Mouse (Mus musculus) thymus, adult 2 months (tissue): ENCODE measurements around the gene Lrch2. TPM values are rescaled to one million over a fixed set of nuclear protein-coding genes. Genes with fewer than 3 reads are reported as not detected.
A peak's percentile ranks its signal among the peaks of the same experiment; 100 is the strongest.
"Not testable (repeated sequence)": the region's sequence is repeated elsewhere in the genome, so short reads cannot be mapped to it uniquely, and the experiment has no call there.

Experiments used
- DNase-seq: peaks from one replicate; pipeline ENCODE4 v3.0.0; 2021
- H3K27ac ChIP-seq: fragments of 200-500 bp; 2 replicates; pipeline ENCODE4 v1.5.1; 2012; ENCODE audit warnings: low read length, control low read depth; ENCODE audit not compliant: control insufficient read depth, insufficient read depth
- H3K27me3 ChIP-seq: fragments of 200-500 bp; 2 replicates; pipeline ENCODE4 v1.6.1; 2012; ENCODE audit warnings: mild to moderate bottlenecking, low read length, moderate library complexity, mixed read lengths; ENCODE audit not compliant: control insufficient read depth, insufficient read depth
- H3K36me3 ChIP-seq: fragments of 200-500 bp; 2 replicates; pipeline ENCODE4 v1.6.1; 2012; ENCODE audit warnings: mild to moderate bottlenecking, low read length, moderate library complexity; ENCODE audit not compliant: control insufficient read depth, insufficient read depth
- H3K4me1 ChIP-seq: fragments of 200-500 bp; replicated peaks from 2 replicates; pipeline ENCODE4 v1.6.1; 2012; ENCODE audit warnings: low read length; ENCODE audit not compliant: control insufficient read depth, insufficient read depth
- H3K4me3 ChIP-seq: fragments of 200-500 bp; 2 replicates; pipeline ENCODE4 v1.5.1; 2012; ENCODE audit warnings: mild to moderate bottlenecking, low read length, control low read depth, moderate library complexity; ENCODE audit not compliant: control insufficient read depth, insufficient read depth
- CTCF ChIP-seq: fragments of 200-500 bp; IDR thresholded peaks from 2 replicates; pipeline ENCODE4 v1.5.1; 2012; ENCODE audit warnings: mild to moderate bottlenecking, control low read depth, low read length, moderate library complexity, borderline replicate concordance; ENCODE audit not compliant: control insufficient read depth, poor library complexity, insufficient read depth; ENCODE audit errors: extremely low read depth
- POLR2A ChIP-seq: fragments of 200-500 bp; IDR thresholded peaks from 2 replicates; pipeline ENCODE4 v1.6.1; 2012; ENCODE audit warnings: mild to moderate bottlenecking, low read length, control low read depth, moderate library complexity; ENCODE audit not compliant: control insufficient read depth, poor library complexity, insufficient read depth; ENCODE audit errors: extremely low read depth
- WGBS: fragments of 180-500 bp; shearing (Covaris S2); methylation state at CpG from one replicate; pipeline ENCODE4 v1.1.7; 2018; 5-methylcytosine and 5-hydroxymethylcytosine counted together
- polyA plus RNA-seq: library from polyadenylated mRNA; depleted of rRNA; stranded (reverse); fragments of >200 nt; gene quantifications from 2 replicates; pipeline ENCODE4 v1.2.3, GENCODE M21; 2012; rRNA removed

Lrch2 gene
- polyA plus RNA-seq, result 0.19 and 0.20 TPM in 2 replicates

- TF ChIP-seq POLR2A (no peak), CTCF (no peak)
- no peaks in the 10 kb centered on the region for H3K36me3 ChIP-seq
- 7% methylated on average over 39 of the region's 50 CpGs for WGBS
- no peaks in the 10 kb centered on the region for H3K4me1 ChIP-seq
- no peak within 1 kb of the TSS for H3K4me3 ChIP-seq
- no peaks in the 10 kb centered on the region for H3K27me3 ChIP-seq
- peak; percentile 0 for DNase-seq
- H3K27ac ChIP-seq, result no peak within 1 kb of the TSS
Measured at GRCm38 (mm10) chrX:147553421-147554201, at the start of gene Lrch2. Gene Lrch2 (minus strand): TSS chrX:147554081.

GRCm38 (mm10) chrX:147540934-147541870 lies 12.7 kb downstream of the Lrch2 start:
- TF ChIP-seq POLR2A (no peak), CTCF (no peak)
- no peak for DNase-seq
- 92% methylated on average over 11 of the region's 11 CpGs for WGBS
- Histone ChIP-seq H3K27me3 (no peaks in the 10 kb centered on the region), H3K27ac (no peak overlapping the region), H3K4me1 (no peaks in the 10 kb centered on the region), H3K4me3 (no peak overlapping the region), H3K36me3 (no peaks in the 10 kb centered on the region)

- no peak for DNase-seq
- no peaks in the 10 kb centered on the region for H3K4me1 ChIP-seq
- H3K36me3 ChIP-seq, result no peaks in the 10 kb centered on the region
- no peaks in the 10 kb centered on the region for H3K27me3 ChIP-seq
- H3K27ac ChIP-seq, result no peak overlapping the region
- no peak for TF ChIP-seq CTCF
- no peak for TF ChIP-seq POLR2A
- no peak overlapping the region for H3K4me3 ChIP-seq
Measured at GRCm38 (mm10) chrX:147538377-147538776, 15.5 kb downstream of the Lrch2 start.

- not testable (repeated sequence) for DNase-seq, H3K4me3 ChIP-seq, H3K36me3 ChIP-seq, H3K27me3 ChIP-seq, H3K4me1 ChIP-seq, H3K27ac ChIP-seq
- 94% methylated on average over 3 of the region's 3 CpGs for WGBS
Measured at GRCm38 (mm10) chrX:147537117-147537516, 16.8 kb downstream of the Lrch2 start.

GRCm38 (mm10) chrX:147535616-147536015 lies 18.3 kb downstream of the Lrch2 start:
- no peak for DNase-seq
- 93% methylated on average over 2 of the region's 2 CpGs for WGBS
- no peak overlapping the region for H3K27ac ChIP-seq
- H3K4me1 ChIP-seq, result no peaks in the 10 kb centered on the region
- H3K4me3 ChIP-seq, result no peak overlapping the region
- no peaks in the 10 kb centered on the region for H3K36me3 ChIP-seq
- TF ChIP-seq POLR2A (no peak), CTCF (no peak)
- H3K27me3 ChIP-seq, result no peaks in the 10 kb centered on the region

- no peak overlapping the region for H3K4me3 ChIP-seq
- 78% methylated on average over 4 of the region's 4 CpGs for WGBS
- DNase-seq, result no peak
- no peaks in the 10 kb centered on the region for H3K4me1 ChIP-seq
- TF ChIP-seq CTCF, result no peak
- TF ChIP-seq POLR2A, result no peak
- H3K27me3 ChIP-seq, result no peaks in the 10 kb centered on the region
- H3K36me3 ChIP-seq, result no peaks in the 10 kb centered on the region
- no peak overlapping the region for H3K27ac ChIP-seq
Measured at GRCm38 (mm10) chrX:147531675-147532074, 22.2 kb downstream of the Lrch2 start.
